Mouse (Mus musculus) embryonic stem cell, embryonic (primary cell): Measurements from ENCODE around the gene Rcan2.

ENCODE experiments used
- CTCF ChIA-PET, 4 experiments: fragments of 300-600 bp in 2 of 4; fragments of 350-600 bp in 2 of 4; sonication (Branson Sonifier 250); formaldehyde crosslinking; loops; one replicate each; lab custom pipeline; 2022; ENCODE audit warnings: inconsistent platforms in 2 of 4; lab: Charles Lee
- POLR2A ChIA-PET, 4 experiments: fragments of 300-600 bp in 2 of 4; fragments of 350-600 bp in 2 of 4; sonication (Branson Sonifier 250); formaldehyde crosslinking; loops; one replicate each; lab custom pipeline; 2022; ENCODE audit warnings: antibody characterized with exemption in 4 of 4, inconsistent platforms in 1 of 4; lab: Charles Lee

Gene Rcan2

GRCm38 (mm10) chr17:44026378-44026777, 225.2 kb downstream of the Rcan2 start:
- POLR2A ChIA-PET: interaction anchor here in 2 of 4 experiments (0.5 to 0.6 kb wide), 2 partner anchors 79 to 333 kb away, joined by 3 to 5 read pairs; partner anchors contain the start of gene Enpp4 (in 1 of the 2)

GRCm38 (mm10) chr17:44026786-44027185, 225.6 kb downstream of the Rcan2 start:
- CTCF ChIA-PET: interaction anchor here in 2 of 4 experiments (0.6 to 0.8 kb wide), 2 partner anchors 9 to 244 kb away, joined by 3 read pairs; no protein-coding TSS in a partner anchor

More at GRCm38 (mm10) chr17:44026378-44026777, 225.2 kb downstream of the Rcan2 start:
- CTCF ChIA-PET: interaction anchor here in 3 of 4 experiments (0.5 to 0.8 kb wide), 3 partner anchors 9 to 244 kb away, joined by 3 to 12 read pairs (median 3); no protein-coding TSS in a partner anchor

GRCm38 (mm10) chr17:44027311-44027710, 226.2 kb downstream of the Rcan2 start:
- CTCF ChIA-PET: no interaction called here
- POLR2A ChIA-PET: no interaction called here

More at GRCm38 (mm10) chr17:44026786-44027185, 225.6 kb downstream of the Rcan2 start:
- POLR2A ChIA-PET: interaction anchor here in 1 of 4 experiments (0.6 kb wide), 1 partner anchor 79 kb away, joined by 3 read pairs; the partner anchor contains the start of gene Enpp4

GRCm38 (mm10) chr17:44029616-44030015, 228.5 kb downstream of the Rcan2 start:
- CTCF ChIA-PET: no interaction called here

GRCm38 (mm10) chr17:44030776-44031587, 229.8 kb downstream of the Rcan2 start:
- POLR2A ChIA-PET: interaction anchor here in 1 of 4 experiments (1.0 kb wide), 1 partner anchor 10 kb away, joined by 3 read pairs; no protein-coding TSS in a partner anchor
- CTCF ChIA-PET: interaction anchor here in 2 of 4 experiments (0.6 to 0.8 kb wide), 3 partner anchors 157 to 1551 kb away, joined by 3 read pairs; no protein-coding TSS in a partner anchor

More at GRCm38 (mm10) chr17:44029616-44030015, 228.5 kb downstream of the Rcan2 start:
- POLR2A ChIA-PET: interaction anchor here in 1 of 4 experiments (0.6 kb wide), 1 partner anchor 462 kb away, joined by 4 read pairs; the partner anchor contains the start of gene Pla2g7

GRCm38 (mm10) chr17:44035005-44035404, 233.9 kb downstream of the Rcan2 start:
- ChIA-PET POLR2A (interaction anchor here in 1 of 4 experiments (0.6 kb wide), 1 partner anchor 327 kb away, joined by 4 read pairs; no protein-coding TSS in a partner anchor), CTCF (interaction anchor here in 1 of 4 experiments (0.8 kb wide), 1 partner anchor 8 kb away, joined by 3 read pairs; no protein-coding TSS in a partner anchor)

GRCm38 (mm10) chr17:44038656-44039055, 237.5 kb downstream of the Rcan2 start:
- POLR2A ChIA-PET: no interaction called here
- CTCF ChIA-PET: interaction anchor here in 3 of 4 experiments (0.5 to 1.0 kb wide), 3 partner anchors 54 to 1037 kb away, joined by 3 read pairs; no protein-coding TSS in a partner anchor

GRCm38 (mm10) chr17:44040449-44040848, 239.3 kb downstream of the Rcan2 start:
- POLR2A ChIA-PET: no interaction called here
- CTCF ChIA-PET: no interaction called here

GRCm38 (mm10) chr17:44042301-44042700, 241.2 kb downstream of the Rcan2 start:
- ChIA-PET POLR2A (no interaction called here), CTCF (no interaction called here)

- POLR2A ChIA-PET: no interaction called here
- CTCF ChIA-PET: no interaction called here
Measured at GRCm38 (mm10) chr17:44042861-44043260, 241.7 kb downstream of the Rcan2 start.

GRCm38 (mm10) chr17:44053427-44053826, 252.3 kb downstream of the Rcan2 start:
- CTCF ChIA-PET: interaction anchor here in 1 of 4 experiments (0.5 to 0.6 kb wide), 2 partner anchors 459 to 761 kb away, joined by 3 read pairs; no protein-coding TSS in a partner anchor
- POLR2A ChIA-PET: no interaction called here

- ChIA-PET POLR2A (no interaction called here), CTCF (no interaction called here)
Measured at GRCm38 (mm10) chr17:44057123-44057522, 256.0 kb downstream of the Rcan2 start.

GRCm38 (mm10) chr17:44058145-44058544, 257.0 kb downstream of the Rcan2 start:
- CTCF ChIA-PET: no interaction called here
- POLR2A ChIA-PET: no interaction called here

- CTCF ChIA-PET: no interaction called here
- POLR2A ChIA-PET: no interaction called here
Measured at GRCm38 (mm10) chr17:44060781-44061180, 259.6 kb downstream of the Rcan2 start.

GRCm38 (mm10) chr17:44061289-44061890, 260.2 kb downstream of the Rcan2 start:
- CTCF ChIA-PET: interaction anchor here in 1 of 4 experiments (0.5 kb wide), 1 partner anchor 316 kb away, joined by 3 read pairs; no protein-coding TSS in a partner anchor
- POLR2A ChIA-PET: no interaction called here

- ChIA-PET CTCF (no interaction called here), POLR2A (interaction anchor here in 2 of 4 experiments (0.6 to 1.6 kb wide), 2 partner anchors 10 to 822 kb away, joined by 3 to 5 read pairs; partner anchors contain the start of gene Enpp5 (in 1 of the 2))
Measured at GRCm38 (mm10) chr17:44068876-44069275, 267.7 kb downstream of the Rcan2 start.

- ChIA-PET POLR2A (no interaction called here), CTCF (no interaction called here)
Measured at GRCm38 (mm10) chr17:44071680-44072079, 270.5 kb downstream of the Rcan2 start.

- ChIA-PET CTCF (interaction anchor here in 2 of 4 experiments (0.5 to 1.5 kb wide), 3 partner anchors 54 to 181 kb away, joined by 3 to 5 read pairs (median 4); no protein-coding TSS in a partner anchor), POLR2A (no interaction called here)
Measured at GRCm38 (mm10) chr17:44075601-44076000, 274.4 kb downstream of the Rcan2 start.
